Mouse (Mus musculus) right cerebral cortex, postnatal 36 days (tissue): ENCODE results near the gene Tbc1d1.

Experiments used
- DNase-seq, 2 experiments: peaks; one replicate each; pipeline ENCODE4 v3.0.0; 2022; ENCODE audit warnings: low spot score in 2 of 2, mixed read lengths in 1 of 2

Tbc1d1 gene

GRCm38 (mm10) chr5:64155861-64156550 lies at the start of gene Tbc1d1:
TSS of gene Tbc1d1 (plus strand) at chr5:64156305.
- no peak for DNase-seq

- DNase-seq = no peak
These were observed 48.4 kb upstream of the Tbc1d1 start for GRCm38 (mm10) chr5:64107596-64108289.

- DNase-seq = no peak
These were observed 46.9 kb upstream of the Tbc1d1 start for GRCm38 (mm10) chr5:64109217-64109616.

GRCm38 (mm10) chr5:64112360-64112759 lies 43.7 kb upstream of the Tbc1d1 start:
- DNase-seq = no peak

- no peak for DNase-seq
These were observed 41.9 kb upstream of the Tbc1d1 start for GRCm38 (mm10) chr5:64114210-64114609.

- DNase-seq = no peak
These were observed 38.9 kb upstream of the Tbc1d1 start for GRCm38 (mm10) chr5:64117191-64117590.

- DNase-seq = no peak
These were observed 30.3 kb upstream of the Tbc1d1 start for GRCm38 (mm10) chr5:64125783-64126182.

- no peak for DNase-seq
These were observed 24.6 kb upstream of the Tbc1d1 start for GRCm38 (mm10) chr5:64131550-64131949.

GRCm38 (mm10) chr5:64133901-64134300 lies 22.2 kb upstream of the Tbc1d1 start:
- DNase-seq = no peak

- no peak for DNase-seq
These were observed 19.8 kb upstream of the Tbc1d1 start for GRCm38 (mm10) chr5:64136325-64136724.

- DNase-seq = no peak
These were observed 15.9 kb upstream of the Tbc1d1 start for GRCm38 (mm10) chr5:64140202-64140601.

GRCm38 (mm10) chr5:64144315-64144714 lies 11.8 kb upstream of the Tbc1d1 start:
- DNase-seq = no peak

- DNase-seq = no peak
These were observed 9.6 kb upstream of the Tbc1d1 start for GRCm38 (mm10) chr5:64146384-64147005.

GRCm38 (mm10) chr5:64149184-64150127 lies 6.6 kb upstream of the Tbc1d1 start:
- DNase-seq = no peak

- DNase-seq = no peak
These were observed 2.8 kb upstream of the Tbc1d1 start for GRCm38 (mm10) chr5:64153319-64153718.

GRCm38 (mm10) chr5:64156579-64156978 lies 474 bp downstream of the Tbc1d1 start:
- DNase-seq = no peak

- no peak for DNase-seq
These were observed 1.8 kb downstream of the Tbc1d1 start for GRCm38 (mm10) chr5:64157926-64158325.

GRCm38 (mm10) chr5:64158501-64158900 lies 2.4 kb downstream of the Tbc1d1 start:
- no peak for DNase-seq

GRCm38 (mm10) chr5:64159065-64159780 lies 3.1 kb downstream of the Tbc1d1 start:
- peak; percentile 58 to 62 for DNase-seq

GRCm38 (mm10) chr5:64159781-64160704 lies 3.9 kb downstream of the Tbc1d1 start:
- DNase-seq = peak; percentile 73 to 74
